Comparison of ENCODE assay signal across 10 mouse cellular contexts in the genomic region with DNA sequence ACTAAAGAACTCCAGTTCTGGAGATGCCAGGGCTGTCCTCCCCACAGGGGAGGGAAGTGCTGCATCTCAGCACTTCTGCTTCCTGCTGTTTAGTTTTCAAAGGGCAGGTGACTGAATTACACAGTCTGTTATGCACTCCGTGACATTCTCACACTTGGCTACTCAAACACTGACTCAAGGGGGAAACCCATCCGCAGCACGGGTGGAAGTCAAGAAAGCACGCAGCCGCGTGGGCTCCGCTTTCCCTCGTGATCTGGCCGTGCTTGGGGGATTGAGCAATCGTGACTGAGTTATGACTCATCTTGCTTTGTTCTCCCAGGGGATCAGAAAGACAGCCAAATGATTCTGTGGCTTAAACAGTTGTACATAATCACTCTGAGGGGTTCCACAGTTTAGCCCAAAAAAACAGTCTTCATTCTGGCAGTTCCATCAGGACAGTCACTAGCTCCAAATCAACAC. TPM values are rescaled to one million over a fixed set of nuclear protein-coding genes. Genes with fewer than 3 reads are reported as not detected.
DNase-seq lines count a peak whose midpoint lies in the region; ATAC-seq and TF ChIP-seq lines count a peak whose summit lies in the region.
"Had no signal": no experiment of that assay in that cellular context is flagged by ENCODE, and none has a peak within 500 bp of the region (broad histone marks: within the 10 kb centered on the region; RNA-seq: fewer than 3 reads in every experiment).

No protein-coding gene starts in this region.

- no peak overlapping the region for H3K4me2 ChIP-seq in midbrain, postnatal 0 days (ENCODE audit: low read depth, low read length, poor library complexity, severe bottlenecking)
- no peak overlapping the region for H3K4me2 ChIP-seq in midbrain, embryonic 15.5 days
- H3K4me2 ChIP-seq: limb, embryonic 12.5 days; stomach, embryonic 15.5 days had no signal

- no peaks in the 10 kb centered on the region for H3K27me3 ChIP-seq in midbrain, postnatal 0 days (ENCODE audit: insufficient read depth, low read length)
- H3K27me3 ChIP-seq in midbrain, embryonic 15.5 days (replicated peaks) = no peaks in the 10 kb centered on the region
- H3K27me3 ChIP-seq: limb, embryonic 12.5 days; stomach, embryonic 15.5 days had no signal

- H3K9me3 ChIP-seq in midbrain, postnatal 0 days (ENCODE audit: low read length) = no peaks in the 10 kb centered on the region
- H3K9me3 ChIP-seq in midbrain, embryonic 15.5 days = no peaks in the 10 kb centered on the region
- H3K9me3 ChIP-seq: limb, embryonic 12.5 days; stomach, embryonic 15.5 days had no signal

- no peak overlapping the region for H3K9ac ChIP-seq in midbrain, postnatal 0 days (replicated peaks; ENCODE audit: low read length, poor library complexity, severe bottlenecking)
- H3K9ac ChIP-seq in midbrain, embryonic 15.5 days = no peak overlapping the region
- H3K9ac ChIP-seq: limb, embryonic 12.5 days; stomach, embryonic 15.5 days had no signal

- TF ChIP-seq CTCF in midbrain, postnatal 0 days (IDR thresholded peaks at IDR 0.05) = no peak

- no peaks in the 10 kb centered on the region for H3K79me2 ChIP-seq in macrophage (ENCODE audit: inconsistent target)

- no peaks in the 10 kb centered on the region for H3K36me3 ChIP-seq in midbrain, postnatal 0 days (ENCODE audit: insufficient read depth, low read length)
- H3K36me3 ChIP-seq in midbrain, embryonic 15.5 days (replicated peaks) = no peaks in the 10 kb centered on the region
- no peaks in the 10 kb centered on the region for H3K36me3 ChIP-seq in macrophage (ENCODE audit: inconsistent target)
- H3K36me3 ChIP-seq: stomach, embryonic 15.5 days had no signal

- 60% methylated on average over 10 of the region's 10 CpGs for WGBS in midbrain, postnatal 0 days
- WGBS in midbrain, embryonic 15.5 days = 74% methylated on average over 10 of the region's 10 CpGs
- 2% methylated on average over 10 of the region's 10 CpGs for WGBS in macrophage (ENCODE audit: missing documents)

- no peak for ATAC-seq in midbrain, postnatal 0 days (ENCODE audit: low FRiP score)
- ATAC-seq in midbrain, embryonic 15.5 days (replicated peaks) = no peak

- H3K27ac ChIP-seq in midbrain, postnatal 0 days (ENCODE audit: low read depth, low read length) = no peak overlapping the region
- no peak overlapping the region for H3K27ac ChIP-seq in midbrain, embryonic 15.5 days
- H3K27ac ChIP-seq in macrophage = peak overlapping the region; percentile 34
- H3K27ac ChIP-seq: limb, embryonic 12.5 days; stomach, embryonic 15.5 days had no signal

- no peak overlapping the region for H3K4me3 ChIP-seq in midbrain, postnatal 0 days (ENCODE audit: low read depth, low read length)
- no peak overlapping the region for H3K4me3 ChIP-seq in midbrain, embryonic 15.5 days
- no peak overlapping the region for H3K4me3 ChIP-seq in macrophage (ENCODE audit: inconsistent target)
- H3K4me3 ChIP-seq: limb, embryonic 12.5 days; stomach, embryonic 15.5 days had no signal

- peak; percentile 34 for DNase-seq in midbrain, postnatal 0 days (ENCODE audit: low spot score)
- DNase-seq in adrenal gland, adult 8-10 months = peak; percentile 60
- peak; percentile 48 to 50 for DNase-seq in gastrocnemius, adult 8-10 months (ENCODE audit: low spot score in 2 of 2)
- DNase-seq in layer of hippocampus, adult 11-12 months (ENCODE audit: low spot score) = peak; percentile 61
- DNase-seq in urinary bladder, postnatal 4 days (ENCODE audit: low spot score in 2 of 2) = peak; percentile 54 to 65
- DNase-seq in embryo, embryonic 10 days (ENCODE audit: low spot score) = no peak

- no peaks in the 10 kb centered on the region for H3K4me1 ChIP-seq in midbrain, postnatal 0 days (ENCODE audit: insufficient read depth, low read length)
- H3K4me1 ChIP-seq in midbrain, embryonic 15.5 days = no peaks in the 10 kb centered on the region
- H3K4me1 ChIP-seq: stomach, embryonic 15.5 days had no signal

RNA-seq across cellular contexts. Expression of a gene that starts 32.9 kb away (rescaled TPM):
- total RNA-seq in midbrain, postnatal 0 days (2014; rRNA removed) = 32.7 and 39.0 TPM in 2 replicates
- 8.4 and 10.0 TPM in 2 replicates for polyA plus RNA-seq in midbrain, postnatal 0 days (2015; fragmentation: Nextera tagmentation; extraction: Ambion mirVana)
- 17.5 and 18.8 TPM in 2 replicates for polyA plus RNA-seq in midbrain, embryonic 15.5 days (2015; fragmentation: Nextera tagmentation; extraction: Ambion mirVana)
- 10 to 100 TPM; 68.9 to 80.1 (median 73.1) TPM for total RNA-seq in adrenal gland, adult 8-10 months (2022)
- total RNA-seq in gastrocnemius, adult 8-10 months (2022) = 10 to 100 TPM; 52.5 to 69.6 (median 64.0) TPM
- 100 to 1,000 TPM in 19 of 26 experiments, 10 to 100 TPM in 7; 74.0 to 467 (median 141) TPM for total RNA-seq in macrophage (2018; cell fraction: chromatin; rRNA removed)
- total RNA-seq in macrophage (2018; cell fraction: cytosol; rRNA removed) = 100 to 1,000 TPM in 8 of 26 experiments, 10 to 100 TPM in 18; 59.1 to 182 (median 77.3) TPM
- 100 to 1,000 TPM in 20 of 26 experiments, 10 to 100 TPM in 6; 74.2 to 335 (median 141) TPM for total RNA-seq in macrophage (2018; cell fraction: nucleus; rRNA removed)
- 40.3 to 54.3 TPM (median 46.9 TPM) in 3 replicates for polyA plus RNA-seq in macrophage (2018)
